ENCODE assay signal across 12 mouse cellular contexts in the genomic region with DNA sequence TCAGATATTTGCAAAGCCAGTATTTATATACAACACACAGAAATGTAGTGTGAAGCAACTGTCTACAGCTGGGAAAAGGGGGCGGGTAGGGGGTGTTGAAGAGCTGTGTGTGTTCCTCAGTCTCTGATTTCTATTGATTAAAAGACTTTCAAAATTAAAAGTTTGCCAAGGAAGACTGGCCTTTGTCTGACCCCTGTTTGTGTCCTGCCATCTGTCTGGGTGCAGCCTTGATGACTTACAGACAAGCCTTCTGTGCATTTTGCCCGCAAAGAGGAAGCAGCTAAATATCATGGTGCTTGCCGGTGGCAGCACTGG. TPM values are rescaled to one million over a fixed set of nuclear protein-coding genes. Genes with fewer than 3 reads are reported as not detected.
DNase-seq lines count a peak whose midpoint lies in the region; ATAC-seq and TF ChIP-seq lines count a peak whose summit lies in the region.
"Had no signal": no experiment of that assay in that cellular context is flagged by ENCODE, and none has a peak within 500 bp of the region (broad histone marks: within the 10 kb centered on the region; RNA-seq: fewer than 3 reads in every experiment).

No protein-coding gene starts in this region.

- no peak for DNase-seq in liver
- DNase-seq in hindbrain, postnatal 0 days (ENCODE audit: low spot score), result no peak
- DNase-seq: adrenal gland, postnatal 36 days; heart, postnatal 4 days had no signal

- TF ChIP-seq CTCF in hindbrain, postnatal 0 days (IDR thresholded peaks at IDR 0.05; ENCODE audit: low read depth), result no peak

- no peaks in the 10 kb centered on the region for H3K27me3 ChIP-seq in liver, embryonic 12.5 days (replicated peaks)
- no peaks in the 10 kb centered on the region for H3K27me3 ChIP-seq in embryonic facial prominence, embryonic 15.5 days
- no peaks in the 10 kb centered on the region for H3K27me3 ChIP-seq in hindbrain, postnatal 0 days (ENCODE audit: insufficient read depth, low read length)
- H3K27me3 ChIP-seq in midbrain, embryonic 16.5 days (ENCODE audit: control insufficient read depth, insufficient read depth, low read depth, low read length), result no peaks in the 10 kb centered on the region

- no peak for ATAC-seq in liver, embryonic 12.5 days
- no peak for ATAC-seq in embryonic facial prominence, embryonic 15.5 days (ENCODE audit: insufficient number of reproducible peaks, low FRiP score, low TSS enrichment, low read depth)
- no peak for ATAC-seq in hindbrain, postnatal 0 days
- ATAC-seq in midbrain, embryonic 16.5 days, result no peak
- ATAC-seq in cerebellum, adult (ENCODE audit: insufficient number of reproducible peaks, low FRiP score, low TSS enrichment), result no peak
- ATAC-seq in activated CD4-positive, CD25-positive, alpha-beta regulatory T cell, adult 4 months, result no peak
- ATAC-seq in inflammation-experienced regulatory T-cells, adult 6 months, result no peak

- no peaks in the 10 kb centered on the region for H3K9me3 ChIP-seq in liver, embryonic 12.5 days (replicated peaks)
- H3K9me3 ChIP-seq in embryonic facial prominence, embryonic 15.5 days (replicated peaks), result no peaks in the 10 kb centered on the region
- H3K9me3 ChIP-seq in hindbrain, postnatal 0 days (ENCODE audit: low read length), result no peaks in the 10 kb centered on the region
- no peaks in the 10 kb centered on the region for H3K9me3 ChIP-seq in midbrain, embryonic 16.5 days (replicated peaks; ENCODE audit: control insufficient read depth, low read length, poor library complexity, severe bottlenecking)

- peaks cover 25% of the 10 kb centered on the region for H3K4me1 ChIP-seq in liver, embryonic 12.5 days
- peaks cover 11% of the 10 kb centered on the region for H3K4me1 ChIP-seq in embryonic facial prominence, embryonic 15.5 days
- 0 out of 2 replicates have a peak, but pooled peaks cover 6% of the 10 kb centered on the region for H3K4me1 ChIP-seq in hindbrain, postnatal 0 days (ENCODE audit: insufficient read depth, low read length)
- peaks cover 10% of the 10 kb centered on the region for H3K4me1 ChIP-seq in midbrain, embryonic 16.5 days (ENCODE audit: control insufficient read depth, insufficient read depth, low read length)

- no peak overlapping the region for H3K4me3 ChIP-seq in liver, embryonic 12.5 days
- no peak overlapping the region for H3K4me3 ChIP-seq in embryonic facial prominence, embryonic 15.5 days (replicated peaks)
- H3K4me3 ChIP-seq in hindbrain, postnatal 0 days (ENCODE audit: low read length), result no peak overlapping the region
- H3K4me3 ChIP-seq in midbrain, embryonic 16.5 days (ENCODE audit: low read depth, low read length), result no peak overlapping the region

- no peak overlapping the region for H3K9ac ChIP-seq in liver, embryonic 12.5 days
- H3K9ac ChIP-seq in embryonic facial prominence, embryonic 15.5 days, result no peak overlapping the region
- H3K9ac ChIP-seq in hindbrain, postnatal 0 days (replicated peaks; ENCODE audit: low read length), result no peak overlapping the region
- H3K9ac ChIP-seq in midbrain, embryonic 16.5 days (ENCODE audit: low read depth, low read length), result no peak overlapping the region

- WGBS in liver, embryonic 12.5 days (ENCODE audit: insufficient replicate concordance), result 14% methylated on average over 3 of the region's 3 CpGs
- 21% methylated on average over 3 of the region's 3 CpGs for WGBS in embryonic facial prominence, embryonic 15.5 days
- WGBS in hindbrain, postnatal 0 days, result 21% methylated on average over 3 of the region's 3 CpGs
- WGBS in midbrain, embryonic 16.5 days, result 4% methylated on average over 3 of the region's 3 CpGs

- H3K27ac ChIP-seq in liver, embryonic 12.5 days, result 0 out of 2 replicates have a peak overlapping the region, but pooled peaks have one; percentile 41
- peak overlapping the region; percentile 9; the same call in 1 of the 2 replicates for H3K27ac ChIP-seq in embryonic facial prominence, embryonic 15.5 days (replicated peaks)
- H3K27ac ChIP-seq in hindbrain, postnatal 0 days, result peak overlapping the region; percentile 12
- H3K27ac ChIP-seq in midbrain, embryonic 16.5 days (ENCODE audit: low read length), result peak overlapping the region; percentile 8; the same call in 1 of the 2 replicates

- peak overlapping the region; percentile 23; the same call in 1 of the 2 replicates for H3K4me2 ChIP-seq in liver, embryonic 12.5 days
- no peak overlapping the region for H3K4me2 ChIP-seq in embryonic facial prominence, embryonic 15.5 days (replicated peaks)
- H3K4me2 ChIP-seq in hindbrain, postnatal 0 days (ENCODE audit: low read depth, low read length), result no peak overlapping the region
- no peak overlapping the region for H3K4me2 ChIP-seq in midbrain, embryonic 16.5 days (ENCODE audit: low read length)

- no peaks in the 10 kb centered on the region for H3K36me3 ChIP-seq in liver, embryonic 12.5 days
- no peaks in the 10 kb centered on the region for H3K36me3 ChIP-seq in embryonic facial prominence, embryonic 15.5 days
- no peaks in the 10 kb centered on the region; the same call in 1 of the 2 replicates for H3K36me3 ChIP-seq in hindbrain, postnatal 0 days (ENCODE audit: insufficient read depth, low read length)
- H3K36me3 ChIP-seq in midbrain, embryonic 16.5 days (ENCODE audit: control insufficient read depth, insufficient read depth, low read length), result no peaks in the 10 kb centered on the region

RNA-seq across cellular contexts. Expression of gene 4933415A04Rik, which starts 11.8 kb away (rescaled TPM):
- 1.0 and 1.4 TPM in 2 replicates for polyA plus RNA-seq in liver, embryonic 12.5 days (2016; fragmentation: Nextera tagmentation; extraction: Ambion mirVana)
- 2.8 and 3.4 TPM in 2 replicates for polyA plus RNA-seq in embryonic facial prominence, embryonic 15.5 days (2015; fragmentation: Nextera tagmentation; extraction: Ambion mirVana)
- total RNA-seq in hindbrain, postnatal 0 days (2014; rRNA removed), result 0.14 and 0.99 TPM in 2 replicates
- 2.6 and 2.9 TPM in 2 replicates for polyA plus RNA-seq in hindbrain, postnatal 0 days (2015; fragmentation: Nextera tagmentation; extraction: Ambion mirVana)
- polyA plus RNA-seq in midbrain, embryonic 16.5 days (2015; fragmentation: Nextera tagmentation; extraction: Ambion mirVana), result 3.0 and 3.2 TPM in 2 replicates
- polyA plus RNA-seq in activated CD4-positive, CD25-positive, alpha-beta regulatory T cell, adult 4 months (2017; shearing (Covaris generic)), result not detected
- under 1 TPM in 1 of 3 experiments, not detected in 2; 0.16 TPM for polyA plus RNA-seq in inflammation-experienced regulatory T-cells, adult 6 months (2017; shearing (Covaris generic))
- total RNA-seq: MEL had no signal

RNA-seq across cellular contexts. Expression of gene Fabp6, which starts 26.3 kb away (rescaled TPM):
- polyA plus RNA-seq in liver, embryonic 12.5 days (2016; fragmentation: Nextera tagmentation; extraction: Ambion mirVana), result not detected in 2 replicates
- polyA plus RNA-seq in embryonic facial prominence, embryonic 15.5 days (2015; fragmentation: Nextera tagmentation; extraction: Ambion mirVana), result 1.1 and 1.2 TPM in 2 replicates
- total RNA-seq in hindbrain, postnatal 0 days (2014; rRNA removed), result not detected in 2 replicates
- not detected in 2 replicates for polyA plus RNA-seq in hindbrain, postnatal 0 days (2015; fragmentation: Nextera tagmentation; extraction: Ambion mirVana)
- not detected in 2 replicates for polyA plus RNA-seq in midbrain, embryonic 16.5 days (2015; fragmentation: Nextera tagmentation; extraction: Ambion mirVana)
- not detected for polyA plus RNA-seq in activated CD4-positive, CD25-positive, alpha-beta regulatory T cell, adult 4 months (2017; shearing (Covaris generic))
- polyA plus RNA-seq in inflammation-experienced regulatory T-cells, adult 6 months (2017; shearing (Covaris generic)), result not detected
- total RNA-seq: adrenal gland, postnatal 36 days; heart, postnatal 4 days; MEL had no signal
- polyA plus RNA-seq: limb, embryonic 14.5 days had no signal

RNA-seq across cellular contexts. Expression of gene Ccnjl, which starts 46.4 kb away (rescaled TPM):
- 5.4 and 5.6 TPM in 2 replicates for polyA plus RNA-seq in liver, embryonic 12.5 days (2016; fragmentation: Nextera tagmentation; extraction: Ambion mirVana)
- polyA plus RNA-seq in embryonic facial prominence, embryonic 15.5 days (2015; fragmentation: Nextera tagmentation; extraction: Ambion mirVana), result 10.9 and 12.0 TPM in 2 replicates
- 2.4 and 3.5 TPM in 2 replicates for total RNA-seq in hindbrain, postnatal 0 days (2014; rRNA removed)
- polyA plus RNA-seq in hindbrain, postnatal 0 days (2015; fragmentation: Nextera tagmentation; extraction: Ambion mirVana), result 4.6 and 5.5 TPM in 2 replicates
- polyA plus RNA-seq in midbrain, embryonic 16.5 days (2015; fragmentation: Nextera tagmentation; extraction: Ambion mirVana), result 7.4 and 10.4 TPM in 2 replicates
- polyA plus RNA-seq in activated CD4-positive, CD25-positive, alpha-beta regulatory T cell, adult 4 months (2017; shearing (Covaris generic)), result under 1 TPM in 1 of 2 experiments, not detected in 1; 0.17 TPM
- polyA plus RNA-seq in inflammation-experienced regulatory T-cells, adult 6 months (2017; shearing (Covaris generic)), result not detected
- total RNA-seq: MEL had no signal
